Mouse (Mus musculus) left cerebral cortex, postnatal 14 days (tissue): ENCODE data around the gene Zfp292. TPM values are rescaled to one million over a fixed set of nuclear protein-coding genes. Genes with fewer than 3 reads are reported as not detected.

Experiments
- DNase-seq, 2 experiments: peaks; one replicate each; pipeline ENCODE4 v3.0.0; 2021 to 2022; ENCODE audit warnings: low spot score in 2 of 2, mixed read lengths in 1 of 2
- intact Hi-C: fragments of 180-260 bp; cut with DNase I; formaldehyde crosslinking; loops from one replicate; pipeline ENCODE4 v1.15.1; 2025
- total RNA-seq, 2 experiments: library from RNA; stranded (reverse); gene quantifications; 2 replicates each; pipeline ENCODE4 v1.2.3; 2021

The Zfp292 gene
- total RNA-seq, 2 experiments from 2014 or later: 23.0 to 23.3 TPM

DNA sequence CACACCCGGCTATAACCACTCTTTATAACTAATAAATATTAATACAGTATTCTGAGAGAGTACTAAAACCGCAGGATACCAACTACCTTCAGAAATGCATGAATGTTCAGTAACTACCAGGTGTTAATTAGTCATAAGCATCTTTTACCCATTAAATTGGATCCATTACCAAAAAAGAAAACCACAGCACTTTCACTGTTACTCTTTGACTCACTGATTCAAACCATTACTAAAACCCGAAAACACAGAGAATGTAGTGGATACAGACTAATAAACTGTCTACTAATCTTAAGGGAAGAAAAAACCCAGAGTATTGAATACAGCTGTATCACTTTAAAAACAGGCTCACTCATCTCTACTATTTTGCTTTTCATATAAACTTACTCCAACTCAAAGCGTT lies 62.9 kb downstream of the Zfp292 start:
- intact Hi-C loops: no loop called here
- DNase-seq: no peak

DNA sequence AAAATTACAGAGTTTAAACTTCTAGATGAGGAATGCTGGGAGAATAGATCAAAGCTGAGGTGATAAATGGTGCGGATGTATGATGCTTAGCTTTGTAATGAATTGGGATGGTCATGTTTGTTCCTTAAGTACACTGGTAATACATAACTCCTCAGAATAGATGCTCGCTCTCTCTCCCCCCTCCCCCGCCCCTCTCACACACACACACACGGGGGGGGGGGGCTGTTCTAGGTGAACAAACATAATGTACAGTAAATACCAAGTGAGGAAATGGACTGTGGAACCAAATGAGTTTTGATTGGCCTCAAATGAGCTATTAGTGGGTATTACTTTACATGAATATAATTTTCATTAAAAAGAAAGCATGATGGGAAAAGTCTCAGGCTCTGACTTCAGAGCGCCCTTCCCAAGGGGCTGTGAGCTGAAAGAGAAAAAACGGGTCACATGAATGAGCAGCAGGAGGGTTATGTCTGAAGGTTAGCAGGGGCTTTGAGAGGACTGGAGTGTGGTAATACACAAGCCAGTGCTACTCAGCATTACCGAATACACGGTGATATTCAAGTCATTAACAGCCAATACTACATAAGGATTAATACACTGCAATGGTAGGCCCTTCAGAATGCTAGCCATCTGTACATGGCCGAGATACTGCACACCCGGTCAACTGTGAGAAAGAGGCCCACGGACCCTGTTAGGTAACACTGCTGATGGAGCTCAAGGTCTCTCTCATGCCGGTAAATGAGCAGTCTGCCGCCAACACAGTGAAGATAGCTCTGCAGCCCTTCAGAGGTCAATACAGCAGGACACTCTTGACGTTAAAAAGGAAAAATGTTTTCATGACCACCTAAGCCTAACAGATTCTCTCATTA lies 81.4 kb downstream of the Zfp292 start:
- DNase-seq: no peak
- intact Hi-C loops: no loop called here

- DNase-seq: no peak
Observed at GRCm38 (mm10) chr4:34798005-34798404, 84.8 kb downstream of the Zfp292 start.

DNA sequence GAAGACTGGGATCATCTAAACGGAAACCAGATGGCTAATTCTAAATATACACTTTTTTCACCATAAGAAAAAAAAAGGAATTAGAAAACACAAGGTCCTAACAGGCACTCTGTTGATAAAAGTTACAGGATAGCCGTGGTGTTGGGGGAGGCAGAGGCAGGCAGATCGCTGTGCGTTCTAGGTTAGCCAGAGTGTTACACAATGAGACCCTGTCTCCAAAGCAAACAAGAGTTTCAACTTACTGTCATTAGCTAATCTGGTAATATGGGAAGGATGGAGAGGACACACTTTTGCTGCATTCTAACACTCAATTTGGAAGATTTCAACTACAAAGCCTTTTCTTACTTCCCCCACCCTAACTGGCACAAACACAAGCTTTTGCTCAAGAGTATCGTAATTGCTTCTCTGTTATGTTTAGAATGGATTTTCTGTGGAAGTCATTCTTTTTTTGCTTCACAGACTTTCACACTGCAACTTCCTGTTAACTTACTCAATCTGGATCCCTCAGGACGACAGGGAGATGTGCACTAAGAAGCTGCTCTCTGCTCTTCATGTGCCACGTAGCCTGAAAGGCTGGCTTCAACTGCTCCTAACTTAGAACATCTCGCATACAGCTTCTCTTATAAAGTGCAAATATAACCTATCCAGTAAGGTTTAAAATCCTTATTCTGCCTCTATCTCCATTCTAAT lies 85.3 kb downstream of the Zfp292 start:
- intact Hi-C loops: no loop called here
- peak in 1 of 2 experiments; percentile 22 for DNase-seq

More at GRCm38 (mm10) chr4:34798005-34798404, 84.8 kb downstream of the Zfp292 start:
- intact Hi-C loops: no loop called here

GRCm38 (mm10) chr4:34796294-34796693 lies 86.5 kb downstream of the Zfp292 start:
- DNase-seq: no peak
- intact Hi-C loops: no loop called here

- intact Hi-C loops: loop anchor here (5.0 kb wide), 1 partner anchor 136 kb away; no protein-coding TSS in a partner anchor
- no peak for DNase-seq
Observed at GRCm38 (mm10) chr4:34786476-34786875, 96.3 kb downstream of the Zfp292 start.

- DNase-seq: no peak
- intact Hi-C loops: loop anchor here (5.0 kb wide), 1 partner anchor 137 kb away; no protein-coding TSS in a partner anchor
Observed at GRCm38 (mm10) chr4:34785646-34786045, 97.1 kb downstream of the Zfp292 start.

DNA sequence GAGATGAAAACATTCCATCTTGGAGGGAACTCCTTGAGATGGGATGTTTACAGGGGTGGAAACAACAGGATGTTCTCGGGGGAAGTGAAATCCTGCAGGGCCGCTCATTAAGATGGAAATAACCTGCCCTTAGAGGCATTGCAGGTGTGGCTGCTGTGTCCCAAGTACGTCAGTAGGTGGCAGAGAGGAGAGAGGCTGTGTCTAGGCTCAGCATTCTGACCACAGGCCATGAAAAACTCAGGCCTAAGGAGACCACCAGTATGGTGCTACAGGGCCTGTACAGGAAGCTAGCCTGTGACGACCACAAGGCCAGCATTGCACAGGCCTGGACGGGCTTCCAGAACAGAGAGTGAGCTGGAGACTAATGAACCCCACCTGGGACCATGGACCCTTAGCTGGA lies 97.9 kb downstream of the Zfp292 start:
- intact Hi-C loops: loop anchor here (5.0 kb wide), 1 partner anchor 137 kb away; no protein-coding TSS in a partner anchor
- DNase-seq: no peak

DNA sequence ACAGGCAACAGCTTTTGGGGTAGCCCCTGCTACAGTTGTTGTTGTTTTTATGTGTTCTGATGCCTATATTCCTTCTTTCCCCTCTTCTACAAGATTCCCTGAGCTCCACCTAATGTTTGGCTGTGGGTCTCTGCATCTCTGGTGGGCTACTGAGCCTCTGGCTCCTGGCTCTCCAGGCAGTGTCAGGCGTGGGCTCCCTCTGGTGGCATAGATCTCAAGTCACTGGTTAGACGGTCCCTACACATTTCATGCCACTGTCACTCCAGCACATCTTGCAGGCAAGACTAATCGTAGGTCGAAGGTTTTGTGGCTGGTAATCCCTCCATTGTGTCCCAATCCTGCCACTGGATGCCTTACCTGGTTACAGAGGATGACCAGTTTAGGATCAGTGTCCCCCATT lies 100.0 kb downstream of the Zfp292 start:
- DNase-seq: peak in 1 of 2 experiments; percentile 17
- intact Hi-C loops: no loop called here

- intact Hi-C loops: loop anchor here (1.0 kb wide), 1 partner anchor 91 kb away; the partner anchor contains the start of gene Slc35a1
- DNase-seq: peak; percentile 88 to 92
Observed at GRCm38 (mm10) chr4:34777677-34778527, 104.9 kb downstream of the Zfp292 start, which contains the start of gene Smim8. Gene Smim8, minus strand, starts transcription at chr4:34778423.

- no peak for DNase-seq
- intact Hi-C loops: no loop called here
Observed at GRCm38 (mm10) chr4:34771652-34772371, 110.9 kb downstream of the Zfp292 start.

DNA sequence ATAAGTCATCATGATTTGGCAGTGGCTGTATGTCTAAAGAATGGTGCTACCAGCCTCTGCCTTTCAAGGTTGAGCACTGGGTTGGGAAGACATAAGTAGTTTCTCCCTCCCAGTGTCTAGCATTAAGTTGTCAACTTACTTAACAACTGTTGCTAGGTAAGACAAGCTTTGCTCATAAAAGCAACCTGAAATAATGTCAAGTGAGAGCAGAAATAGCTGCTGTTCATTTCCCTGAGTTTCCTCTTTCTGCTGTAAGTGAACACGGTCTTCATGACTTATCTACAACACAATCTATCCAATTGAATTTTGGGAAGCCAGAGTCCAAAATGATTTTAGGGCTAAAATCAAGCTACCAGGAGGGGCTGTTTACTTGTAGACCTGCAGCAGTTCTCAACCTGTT lies 126.6 kb downstream of the Zfp292 start, which contains the start of gene Gm136:
Gene Gm136, minus strand, starts transcription at position 101 of the 400 bp plus-strand sequence.
- intact Hi-C loops: no loop called here

More for the DNA sequence above, 126.6 kb downstream of the Zfp292 start, which contains the start of gene Gm136:
- DNase-seq: no peak

Other genes with a start within 250 kb of the Zfp292 start
- 10 to 100 TPM; 18.5 to 21.8 TPM for gene Slc35a1, start 195.5 kb downstream of the Zfp292 start, total RNA-seq
- 1 to 10 TPM; 2.2 to 2.3 TPM for gene Cfap206, start 152.8 kb downstream of the Zfp292 start, total RNA-seq
- gene Gm136, start 126.7 kb downstream of the Zfp292 start, total RNA-seq: under 1 TPM in 1 of 2 experiments, not detected in 1; 0.34 TPM
- gene Smim8, start 104.5 kb downstream of the Zfp292 start, total RNA-seq: 10 to 100 TPM; 24.3 to 25.5 TPM
- not detected for gene Cga, start 10.8 kb upstream of the Zfp292 start, total RNA-seq